Mouse (Mus musculus): ENCODE measurements around the gene Aebp1. TPM values are rescaled to one million over a fixed set of nuclear protein-coding genes. Genes with fewer than 3 reads are reported as not detected.
A peak's percentile ranks its signal among the peaks of the same experiment; 100 is the strongest.

The Aebp1 gene
- polyA plus RNA-seq, 1 experiment from 2014 or later = 27.1 TPM

DNA sequence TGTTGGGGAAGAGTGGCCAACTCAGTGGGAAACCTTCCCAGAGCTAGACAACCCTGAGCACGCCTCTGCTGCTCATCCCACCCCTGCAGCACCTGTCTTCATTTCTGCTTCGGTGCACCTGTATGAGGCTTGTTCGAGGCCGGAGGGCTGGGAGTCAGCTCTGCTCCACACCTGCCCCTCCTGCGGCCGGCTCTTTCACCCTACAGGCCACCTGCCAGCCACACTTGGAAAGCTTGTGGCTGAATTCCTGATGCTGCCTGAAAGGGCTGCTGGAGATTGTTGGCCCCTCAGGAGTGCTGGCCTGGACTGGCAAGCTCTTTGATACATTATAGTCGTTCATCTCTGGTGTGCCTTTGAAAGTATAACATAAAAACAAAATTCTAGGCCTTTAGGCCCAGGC lies 21.4 kb upstream of the Aebp1 start:
- no peak for ATAC-seq (ENCODE audit: low FRiP score, low read depth)
- Histone ChIP-seq H3K9me3 (no peaks in the 10 kb centered on the region), H3K9ac (no peak overlapping the region), H3K4me3 (no peak overlapping the region), H3K36me3 (no peaks in the 10 kb centered on the region), H3K27me3 (no peaks in the 10 kb centered on the region), H3K4me1 (replicated peaks) (peaks cover 10% of the 10 kb centered on the region; the same call in 1 of the 2 replicates), H3K27ac (replicated peaks) (no peak overlapping the region), H3K4me2 (no peak overlapping the region)
- WGBS = 83% methylated on average over 7 of the region's 7 CpGs

DNA sequence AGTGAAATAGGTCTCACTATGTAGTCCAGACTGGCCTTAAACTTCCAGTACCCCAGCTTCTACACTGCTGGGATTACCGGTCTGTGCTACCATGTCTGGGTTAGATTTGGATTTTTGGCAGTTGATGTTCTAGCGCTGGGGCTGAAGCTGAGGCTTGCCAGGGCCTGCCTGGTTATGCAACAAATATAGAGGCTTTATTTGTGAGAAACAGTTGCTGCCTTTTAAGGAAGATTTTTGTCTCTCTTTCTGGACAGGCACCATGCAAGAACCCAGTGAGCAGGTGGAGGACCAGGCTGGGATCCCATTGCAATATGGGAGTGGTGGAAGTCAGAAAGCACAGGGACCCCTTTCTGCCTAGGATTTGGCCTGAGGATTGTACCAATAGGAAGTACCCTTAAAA lies 20.0 kb upstream of the Aebp1 start:
- Histone ChIP-seq H3K4me2 (no peak overlapping the region), H3K4me3 (no peak overlapping the region), H3K9ac (no peak overlapping the region), H3K9me3 (no peaks in the 10 kb centered on the region), H3K27me3 (no peaks in the 10 kb centered on the region), H3K36me3 (no peaks in the 10 kb centered on the region), H3K27ac (replicated peaks) (no peak overlapping the region), H3K4me1 (replicated peaks) (peaks cover under 1% of the 10 kb centered on the region; the same call in 1 of the 2 replicates)
- no peak for ATAC-seq (ENCODE audit: low FRiP score, low read depth)
- WGBS = 95% methylated on average over 2 of the region's 2 CpGs

DNA sequence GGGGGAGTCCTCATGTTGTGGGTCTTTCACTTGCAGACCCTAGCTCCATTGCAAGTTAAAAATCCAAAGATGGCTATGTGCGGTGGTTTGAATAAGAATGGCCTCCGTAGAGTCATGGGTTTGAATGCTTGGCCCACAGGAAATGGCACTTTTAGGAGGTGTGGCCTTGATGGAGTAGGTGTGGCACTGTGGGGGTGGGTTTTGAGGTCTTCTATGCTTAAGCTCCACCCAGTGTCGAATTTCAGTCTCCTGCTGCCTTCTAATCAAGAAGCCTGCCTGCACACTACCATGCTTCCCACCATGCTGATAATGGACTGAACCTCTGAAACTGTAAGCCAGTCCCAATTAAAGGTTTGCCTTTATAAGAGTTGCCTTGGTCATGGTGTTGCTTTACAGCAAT lies 18.6 kb upstream of the Aebp1 start:
- ATAC-seq (ENCODE audit: low FRiP score, low read depth) = no peak
- Histone ChIP-seq H3K4me3 (no peak overlapping the region), H3K4me2 (no peak overlapping the region), H3K9me3 (no peaks in the 10 kb centered on the region), H3K27ac (replicated peaks) (no peak overlapping the region), H3K4me1 (replicated peaks) (no peaks in the 10 kb centered on the region), H3K27me3 (no peaks in the 10 kb centered on the region), H3K36me3 (no peaks in the 10 kb centered on the region), H3K9ac (no peak overlapping the region)
- WGBS = 83% methylated on average over 3 of the region's 3 CpGs

DNA sequence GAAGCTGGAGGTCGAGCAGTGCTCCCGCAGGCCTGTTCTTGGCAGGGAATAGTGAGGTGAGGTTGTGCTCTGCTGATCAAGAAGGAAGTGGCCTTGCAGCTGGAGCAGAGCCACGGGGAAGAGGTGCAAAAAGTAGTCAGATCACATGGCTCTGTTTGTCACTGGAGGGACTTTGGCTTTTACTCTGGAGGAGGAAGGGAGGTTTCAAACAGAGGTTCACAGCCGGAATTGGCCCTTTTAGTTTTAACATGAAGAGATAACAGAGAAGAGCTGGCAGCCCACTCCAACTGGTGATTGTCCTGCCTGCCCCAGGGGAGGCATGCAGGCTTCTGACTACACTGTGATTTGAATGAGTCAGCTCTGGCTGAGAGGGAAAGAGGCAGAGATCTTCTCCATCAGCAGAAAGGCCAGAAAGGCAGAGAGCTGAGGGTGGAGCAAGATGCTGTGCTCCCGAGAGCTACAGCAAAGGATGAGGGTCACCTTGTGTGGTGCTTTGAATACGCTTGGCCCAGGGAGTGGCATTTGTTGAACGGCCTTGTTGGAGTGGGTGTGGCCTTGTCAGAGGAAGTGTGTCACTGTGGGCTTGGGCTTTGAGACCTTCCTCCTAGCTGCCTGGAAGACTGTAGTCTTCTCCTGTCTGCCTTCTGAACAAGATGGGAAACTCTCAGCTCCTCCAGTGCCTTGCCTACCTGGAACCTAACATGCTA lies 15.0 kb upstream of the Aebp1 start:
- 73% methylated on average over 7 of the region's 7 CpGs for WGBS
- Histone ChIP-seq H3K27ac (replicated peaks) (no peak overlapping the region), H3K9me3 (no peaks in the 10 kb centered on the region), H3K9ac (no peak overlapping the region), H3K4me3 (no peak overlapping the region), H3K4me2 (no peak overlapping the region), H3K4me1 (replicated peaks) (no peaks in the 10 kb centered on the region), H3K36me3 (no peaks in the 10 kb centered on the region), H3K27me3 (no peaks in the 10 kb centered on the region)
- ATAC-seq (ENCODE audit: low FRiP score, low read depth) = no peak

DNA sequence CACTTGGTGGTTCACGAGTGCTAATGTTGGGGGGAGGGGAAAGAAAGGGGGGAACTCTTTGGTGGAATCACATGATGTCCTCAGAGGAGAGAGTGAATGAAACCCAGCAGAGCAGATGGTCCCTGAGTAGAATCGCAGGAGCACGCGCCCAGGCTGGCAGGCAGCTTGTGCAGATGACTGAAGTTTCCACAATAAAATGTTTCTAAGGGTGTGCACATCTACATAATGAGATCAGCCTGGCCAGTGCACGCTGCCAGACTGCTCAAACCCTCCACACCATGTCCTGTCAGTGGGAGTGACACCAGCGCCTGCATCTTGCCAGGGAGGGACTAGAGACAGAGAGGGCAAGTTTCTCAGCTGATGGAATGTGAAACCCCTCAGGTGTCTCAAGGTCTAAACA lies 13.0 kb upstream of the Aebp1 start:
- Histone ChIP-seq H3K36me3 (no peaks in the 10 kb centered on the region), H3K4me1 (replicated peaks) (no peaks in the 10 kb centered on the region), H3K27ac (replicated peaks) (no peak overlapping the region), H3K4me2 (no peak overlapping the region), H3K9me3 (no peaks in the 10 kb centered on the region), H3K9ac (no peak overlapping the region), H3K4me3 (no peak overlapping the region), H3K27me3 (no peaks in the 10 kb centered on the region)
- ATAC-seq (ENCODE audit: low FRiP score, low read depth) = peak; percentile 63; the same call in 1 of the 2 replicates
- 31% methylated on average over 6 of the region's 6 CpGs for WGBS

DNA sequence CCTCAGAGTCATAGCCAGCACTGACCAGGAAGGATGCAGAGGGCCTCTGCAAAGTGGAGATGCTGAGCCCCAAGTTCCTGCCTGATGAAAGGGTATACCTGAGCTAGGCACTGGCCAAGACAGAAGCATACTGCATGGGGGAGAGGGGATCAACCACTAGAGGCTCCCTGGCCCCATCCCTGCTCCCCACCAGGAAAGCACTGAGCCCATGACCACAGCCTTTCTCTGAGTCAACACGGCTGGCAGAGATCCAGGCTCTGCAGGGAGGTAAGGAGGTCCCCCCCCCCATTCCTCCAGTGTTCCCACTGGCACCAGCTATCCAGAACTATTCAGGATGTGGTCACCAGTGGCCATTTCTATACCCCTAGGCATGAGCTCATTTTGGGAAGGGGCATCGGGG lies 12.4 kb upstream of the Aebp1 start:
- no peaks in the 10 kb centered on the region for H3K36me3 ChIP-seq
- no peaks in the 10 kb centered on the region for H3K4me1 ChIP-seq (replicated peaks)
- WGBS = 75% methylated on average over 2 of the region's 2 CpGs
- H3K9ac ChIP-seq = no peak overlapping the region
- ATAC-seq (ENCODE audit: low FRiP score, low read depth) = no peak
- H3K4me3 ChIP-seq = no peak overlapping the region
- H3K27ac ChIP-seq (replicated peaks) = no peak overlapping the region
- no peak overlapping the region for H3K4me2 ChIP-seq
- no peaks in the 10 kb centered on the region for H3K27me3 ChIP-seq
- no peaks in the 10 kb centered on the region for H3K9me3 ChIP-seq

DNA sequence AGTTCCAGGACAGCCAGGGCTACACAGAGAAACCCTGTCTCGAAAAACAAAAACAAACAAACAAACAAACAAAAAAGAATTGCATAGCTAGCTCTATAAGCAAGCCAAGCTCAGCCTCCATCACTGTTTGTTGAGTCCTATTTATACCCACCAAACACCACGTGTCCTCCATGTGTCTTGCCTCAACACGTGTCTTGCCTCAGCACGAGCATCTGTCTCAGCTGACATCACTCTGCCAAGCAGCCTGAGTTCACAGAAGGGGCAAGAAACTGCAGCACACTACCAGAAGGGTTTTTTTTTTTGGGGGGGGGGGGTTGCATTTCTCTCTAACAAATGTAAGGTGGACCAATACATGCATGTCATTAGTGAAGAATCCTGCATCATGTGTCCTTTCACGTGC lies 11.3 kb upstream of the Aebp1 start:
- WGBS = 68% methylated on average over 5 of the region's 5 CpGs
- H3K27me3 ChIP-seq = no peaks in the 10 kb centered on the region
- ATAC-seq (ENCODE audit: low FRiP score, low read depth) = no peak
- no peak overlapping the region for H3K4me3 ChIP-seq
- H3K27ac ChIP-seq (replicated peaks) = no peak overlapping the region
- no peaks in the 10 kb centered on the region for H3K4me1 ChIP-seq (replicated peaks)
- no peaks in the 10 kb centered on the region for H3K36me3 ChIP-seq
- no peak overlapping the region for H3K4me2 ChIP-seq
- no peak overlapping the region for H3K9ac ChIP-seq
- no peaks in the 10 kb centered on the region for H3K9me3 ChIP-seq

DNA sequence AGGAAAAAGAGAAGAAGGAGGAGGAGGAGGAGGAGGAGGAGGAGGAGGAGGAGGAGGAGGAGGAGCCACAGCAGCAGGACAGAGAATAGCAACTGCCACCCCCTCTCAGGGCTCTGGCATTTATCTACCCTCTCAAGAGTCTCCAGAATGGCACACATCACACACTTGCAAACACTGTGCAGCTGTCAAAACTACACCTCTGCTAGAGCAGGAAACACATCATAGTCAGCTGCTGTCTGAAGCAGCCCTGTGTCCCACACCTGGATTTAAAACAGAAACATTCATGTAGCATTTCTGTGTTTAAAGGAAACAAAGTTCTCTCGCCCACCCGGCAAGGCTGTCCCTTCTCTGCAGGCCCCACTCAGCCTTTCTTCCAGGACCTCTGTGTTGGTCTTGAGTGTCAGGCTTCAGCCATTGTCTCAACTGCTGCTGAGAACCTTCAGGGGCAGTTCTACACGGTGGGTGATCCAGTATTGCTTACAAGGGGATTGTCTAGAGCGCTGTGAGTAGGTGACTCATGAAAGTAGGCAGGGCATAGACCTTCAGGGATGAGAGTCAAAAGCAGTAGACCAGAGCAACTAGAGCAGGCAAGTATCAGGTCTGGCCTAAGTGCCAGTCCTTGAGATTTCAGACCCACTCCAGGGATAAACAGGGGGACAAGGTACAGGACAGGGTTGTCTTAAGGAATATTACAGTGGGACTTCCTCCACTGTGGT lies 10.6 kb upstream of the Aebp1 start:
- H3K36me3 ChIP-seq = no peaks in the 10 kb centered on the region
- H3K4me1 ChIP-seq (replicated peaks) = no peaks in the 10 kb centered on the region
- ATAC-seq (ENCODE audit: low FRiP score, low read depth) = no peak
- no peak overlapping the region for H3K27ac ChIP-seq (replicated peaks)
- no peak overlapping the region for H3K4me3 ChIP-seq
- H3K27me3 ChIP-seq = no peaks in the 10 kb centered on the region
- WGBS = 64% methylated on average over 4 of the region's 4 CpGs
- H3K9me3 ChIP-seq = no peaks in the 10 kb centered on the region
- no peak overlapping the region for H3K4me2 ChIP-seq
- no peak overlapping the region for H3K9ac ChIP-seq

DNA sequence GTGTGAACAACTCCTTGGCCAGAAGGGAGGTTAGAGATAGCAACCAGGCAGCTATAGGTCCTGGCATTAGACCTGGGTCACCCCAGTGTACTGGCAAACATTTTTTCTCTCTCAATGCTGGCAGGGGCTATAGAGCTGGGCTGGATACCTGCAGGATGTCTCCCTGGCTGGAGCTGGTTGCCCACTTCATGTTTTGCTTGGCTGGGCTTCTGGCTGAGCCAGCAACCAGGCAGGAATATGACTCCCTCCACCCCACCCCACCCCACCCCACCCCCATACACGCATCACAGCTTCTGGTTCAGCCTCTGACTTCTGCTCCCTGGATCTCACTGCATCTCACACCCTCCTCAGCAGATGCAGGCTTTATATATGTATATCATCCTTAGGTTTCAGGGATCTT lies 9.4 kb upstream of the Aebp1 start:
- 47% methylated on average over 1 of the region's 1 CpGs for WGBS
- Histone ChIP-seq H3K36me3 (no peaks in the 10 kb centered on the region), H3K4me1 (replicated peaks) (no peaks in the 10 kb centered on the region), H3K27ac (replicated peaks) (no peak overlapping the region), H3K9me3 (no peaks in the 10 kb centered on the region), H3K9ac (no peak overlapping the region), H3K4me3 (no peak overlapping the region), H3K4me2 (no peak overlapping the region), H3K27me3 (no peaks in the 10 kb centered on the region)
- no peak for ATAC-seq (ENCODE audit: low FRiP score, low read depth)

DNA sequence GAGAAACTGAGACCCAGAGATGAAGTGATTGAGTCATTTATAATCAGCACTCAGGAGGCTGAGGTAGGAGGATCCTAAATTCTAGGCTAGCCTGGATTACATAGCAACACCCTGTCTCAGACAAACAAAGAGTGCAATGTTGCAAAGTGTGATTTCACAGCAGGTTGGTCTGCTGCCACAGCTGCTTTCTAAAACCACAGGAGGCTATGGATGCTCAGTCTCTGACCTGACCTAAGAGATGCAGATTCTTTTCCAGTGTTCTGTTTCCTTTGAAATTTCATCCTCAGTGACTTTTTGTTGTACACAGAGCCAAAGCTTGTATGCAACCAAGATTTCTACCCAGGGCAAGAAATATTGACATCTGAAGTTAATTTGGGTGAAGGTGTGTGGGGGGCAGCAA lies 6.3 kb upstream of the Aebp1 start:
- H3K4me3 ChIP-seq = no peak overlapping the region
- no peak for ATAC-seq (ENCODE audit: low FRiP score, low read depth)
- no peaks in the 10 kb centered on the region for H3K27me3 ChIP-seq
- H3K27ac ChIP-seq (replicated peaks) = 0 out of 2 replicates have a peak overlapping the region, but pooled peaks have one; percentile 26
- H3K36me3 ChIP-seq = no peaks in the 10 kb centered on the region
- H3K4me2 ChIP-seq = no peak overlapping the region
- no peak overlapping the region for H3K9ac ChIP-seq
- H3K4me1 ChIP-seq (replicated peaks) = no peaks in the 10 kb centered on the region
- H3K9me3 ChIP-seq = no peaks in the 10 kb centered on the region

DNA sequence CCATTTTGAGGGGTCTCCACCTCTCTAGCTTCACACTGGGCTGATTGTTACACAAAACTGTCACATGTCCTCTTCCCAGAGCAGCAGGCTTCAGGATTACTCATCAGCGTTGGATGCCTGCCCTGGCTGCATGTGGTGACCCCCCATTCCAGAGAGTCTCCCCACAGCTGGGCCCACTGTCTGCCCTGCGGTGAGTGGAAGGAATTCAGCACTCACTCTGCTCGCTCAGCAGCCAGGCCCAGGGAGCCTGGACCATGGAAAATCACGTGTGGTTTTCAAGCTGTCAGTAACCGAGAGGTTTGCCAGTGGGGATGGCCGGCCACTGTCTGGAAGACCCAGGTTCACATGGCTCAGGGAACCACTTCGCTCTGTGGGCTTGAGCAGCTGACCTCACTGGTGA lies 5.8 kb upstream of the Aebp1 start:
- 29% methylated on average over 7 of the region's 7 CpGs for whole genome bisulfite sequencing
- no peak overlapping the region for H3K9ac ChIP-seq

DNA sequence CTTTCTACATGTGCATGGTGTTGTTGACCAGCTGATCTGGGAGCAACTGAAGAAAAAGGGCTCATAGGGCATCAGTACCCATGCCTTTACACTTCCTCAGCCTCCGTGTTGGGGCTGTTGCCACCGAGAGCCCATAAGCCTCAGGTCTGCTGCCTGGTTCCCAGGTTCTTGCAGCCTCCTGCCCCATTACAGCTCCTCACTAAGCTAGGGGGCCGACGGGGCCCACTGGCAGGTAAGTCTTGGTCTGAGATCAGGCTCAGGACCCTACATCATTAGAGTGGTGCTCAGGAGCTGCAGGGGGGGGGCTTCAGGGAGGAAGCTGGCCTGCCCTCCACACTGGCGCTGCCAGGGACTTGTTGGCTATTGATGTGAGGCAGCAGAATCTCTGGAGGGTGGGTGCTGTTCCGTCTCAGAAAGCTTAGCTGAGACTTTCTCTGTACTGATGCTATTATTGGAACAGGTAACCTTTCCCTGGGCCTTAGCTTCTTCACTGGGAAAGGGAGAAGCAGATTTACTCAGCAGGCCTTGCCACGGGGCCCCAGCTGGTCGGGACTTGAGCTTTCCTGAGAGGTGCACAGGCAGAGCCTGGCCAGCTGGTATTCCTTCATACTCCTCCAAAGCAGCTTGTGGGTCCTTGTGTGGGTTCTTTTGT lies 5.1 kb upstream of the Aebp1 start:
- H3K4me2 ChIP-seq = no peak overlapping the region
- H3K4me3 ChIP-seq = no peak overlapping the region
- ATAC-seq (ENCODE audit: low FRiP score, low read depth) = no peak
- no peak overlapping the region for H3K27ac ChIP-seq (replicated peaks)
- WGBS = 76% methylated on average over 8 of the region's 8 CpGs
- peaks cover 11% of the 10 kb centered on the region for H3K27me3 ChIP-seq
- H3K9me3 ChIP-seq = no peaks in the 10 kb centered on the region
- H3K4me1 ChIP-seq (replicated peaks) = peaks cover 8% of the 10 kb centered on the region
- H3K9ac ChIP-seq = no peak overlapping the region
- H3K36me3 ChIP-seq = no peaks in the 10 kb centered on the region

More for the DNA sequence above, 5.8 kb upstream of the Aebp1 start:
- Histone ChIP-seq H3K4me1 (replicated peaks) (peaks cover 2% of the 10 kb centered on the region; the same call in 1 of the 2 replicates), H3K9me3 (no peaks in the 10 kb centered on the region), H3K36me3 (no peaks in the 10 kb centered on the region), H3K4me2 (no peak overlapping the region), H3K4me3 (no peak overlapping the region), H3K27ac (replicated peaks) (0 out of 2 replicates have a peak overlapping the region, but pooled peaks have one; percentile 26), H3K27me3 (peaks cover 4% of the 10 kb centered on the region)
- ATAC-seq (ENCODE audit: low FRiP score, low read depth) = peak; percentile 48; the same call in 1 of the 2 replicates

Data from hindbrain, embryonic 15.5 days (tissue).